Mouse (Mus musculus) heart, embryonic 14.5 days (tissue): Measurements from ENCODE around the gene Fbxl7. TPM values are rescaled to one million over a fixed set of nuclear protein-coding genes. Genes with fewer than 3 reads are reported as not detected.
"Not testable (repeated sequence)": the region's sequence is repeated elsewhere in the genome, so short reads cannot be mapped to it uniquely, and the experiment has no call there.

Experiments
- ATAC-seq: fragments of 200-750 bp; cut with Nextera tagmentation; 2 replicates; pipeline ENCODE4 v1.8.0; 2017; ENCODE audit warnings: low read depth, moderate TSS enrichment; ENCODE audit not compliant: insufficient number of reproducible peaks, insufficient read depth, low FRiP score
- H3K27ac ChIP-seq, 2 experiments: fragments of 200-500 bp in 1 of 2; fragments of 300-500 bp in 1 of 2; sonication (generic) in 1 of 2; replicated peaks in 1 of 2; 2 replicates each; pipeline ENCODE4 v1.5.1; 2012 to 2014; ENCODE audit warnings: low read depth in 2 of 2, low read length in 2 of 2, control low read depth in 1 of 2, mild to moderate bottlenecking in 1 of 2, mixed read lengths in 1 of 2; ENCODE audit not compliant: control insufficient read depth in 1 of 2, insufficient read depth in 1 of 2
- H3K27me3 ChIP-seq: fragments of 300-500 bp; sonication (generic); 2 replicates; pipeline ENCODE4 v1.6.1; 2014; ENCODE audit warnings: mild to moderate bottlenecking, low read length, control low read depth; ENCODE audit not compliant: control insufficient read depth, insufficient read depth
- H3K36me3 ChIP-seq: fragments of 300-500 bp; sonication (generic); 2 replicates; pipeline ENCODE4 v1.6.1; 2014; ENCODE audit warnings: mild to moderate bottlenecking, control low read depth, low read length, mixed read lengths; ENCODE audit not compliant: control insufficient read depth, insufficient read depth
- H3K4me1 ChIP-seq, 2 experiments: fragments of 200-500 bp in 1 of 2; fragments of 300-500 bp in 1 of 2; sonication (generic) in 1 of 2; 2 replicates each; pipeline ENCODE4 v1.6.1; 2012 to 2014; ENCODE audit warnings: low read length in 2 of 2, control low read depth in 1 of 2, mixed read lengths in 1 of 2; ENCODE audit not compliant: control insufficient read depth in 2 of 2, insufficient read depth in 2 of 2
- H3K4me2 ChIP-seq: fragments of 300-500 bp; sonication (generic); 2 replicates; pipeline ENCODE4 v1.6.1; 2014; ENCODE audit warnings: mild to moderate bottlenecking, low read length
- H3K4me3 ChIP-seq, 2 experiments: fragments of 200-500 bp in 1 of 2; fragments of 300-500 bp in 1 of 2; sonication (generic) in 1 of 2; 2 replicates each; pipeline ENCODE4 v1.5.1; 2012 to 2014; ENCODE audit warnings: low read length in 2 of 2, mild to moderate bottlenecking in 2 of 2, control low read depth in 1 of 2, low read depth in 1 of 2, moderate library complexity in 1 of 2; ENCODE audit not compliant: control insufficient read depth in 1 of 2, insufficient read depth in 1 of 2
- H3K9ac ChIP-seq: fragments of 300-500 bp; sonication (generic); 2 replicates; pipeline ENCODE4 v1.6.1; 2014; ENCODE audit warnings: mild to moderate bottlenecking, low read length
- H3K9me3 ChIP-seq: fragments of 300-500 bp; sonication (generic); 2 replicates; pipeline ENCODE4 v1.6.1; 2016; ENCODE audit warnings: low read length, control low read depth; ENCODE audit not compliant: control insufficient read depth
- WGBS: fragments of 180-500 bp; shearing (Covaris S2); extraction: QIAGEN DNeasy Blood & Tissue Kit; methylation state at CpG from one replicate; pipeline ENCODE4 v1.1.7; 2014; 5-methylcytosine and 5-hydroxymethylcytosine counted together
- polyA plus RNA-seq: library from polyadenylated mRNA; unstranded; fragments of >200 nt; fragmentation: Nextera tagmentation; extraction: Ambion mirVana; gene quantifications from 2 replicates; pipeline ENCODE4 v1.2.1, GENCODE M21; 2014

The Fbxl7 gene
- polyA plus RNA-seq, 1 experiment from 2014 or later = 12.6 TPM

GRCm38 (mm10) chr15:26779129-26779528 lies 116.3 kb downstream of the Fbxl7 start:
- H3K9me3 ChIP-seq = no peaks in the 10 kb centered on the region
- 32% methylated on average over 4 of the region's 4 CpGs for WGBS
- no peaks in the 10 kb centered on the region for H3K36me3 ChIP-seq
- H3K4me3 ChIP-seq = no peak overlapping the region
- ATAC-seq = no peak
- no peak overlapping the region for H3K4me2 ChIP-seq
- H3K27me3 ChIP-seq = no peaks in the 10 kb centered on the region
- H3K9ac ChIP-seq = no peak overlapping the region
- H3K27ac ChIP-seq = no peak overlapping the region; a peak in 1 of 4 replicates
- 0 out of 4 replicates have a peak, but pooled peaks cover 0 to 6% of the 10 kb centered on the region in 2 experiments for H3K4me1 ChIP-seq

GRCm38 (mm10) chr15:26775720-26776119 lies 119.7 kb downstream of the Fbxl7 start:
- Histone ChIP-seq H3K4me3 (no peak overlapping the region), H3K27ac (no peak overlapping the region), H3K27me3 (no peaks in the 10 kb centered on the region), H3K9me3 (no peaks in the 10 kb centered on the region), H3K9ac (no peak overlapping the region), H3K4me1 (0 out of 4 replicates have a peak, but pooled peaks cover 0 to 6% of the 10 kb centered on the region in 2 experiments), H3K36me3 (no peaks in the 10 kb centered on the region), H3K4me2 (no peak overlapping the region)
- no peak for ATAC-seq

GRCm38 (mm10) chr15:26774895-26775294 lies 120.5 kb downstream of the Fbxl7 start:
- H3K27me3 ChIP-seq = no peaks in the 10 kb centered on the region
- 0 out of 4 replicates have a peak, but pooled peaks cover 0 to 6% of the 10 kb centered on the region in 2 experiments for H3K4me1 ChIP-seq
- H3K36me3 ChIP-seq = no peaks in the 10 kb centered on the region
- no peak overlapping the region for H3K4me3 ChIP-seq
- H3K27ac ChIP-seq = no peak overlapping the region
- no peak overlapping the region for H3K4me2 ChIP-seq
- H3K9ac ChIP-seq = no peak overlapping the region
- H3K9me3 ChIP-seq = no peaks in the 10 kb centered on the region
- no peak for ATAC-seq
- WGBS = 90% methylated on average over 2 of the region's 2 CpGs

- 78% methylated on average over 4 of the region's 4 CpGs for WGBS
- no peaks in the 10 kb centered on the region for H3K27me3 ChIP-seq
- no peak overlapping the region for H3K4me2 ChIP-seq
- no peak for ATAC-seq
- no peaks in the 10 kb centered on the region for H3K9me3 ChIP-seq
- H3K36me3 ChIP-seq = no peaks in the 10 kb centered on the region
- no peak overlapping the region for H3K27ac ChIP-seq
- H3K4me1 ChIP-seq = no peaks in the 10 kb centered on the region; a peak in 1 of 4 replicates
- H3K4me3 ChIP-seq = no peak overlapping the region
- H3K9ac ChIP-seq = no peak overlapping the region
Measured at GRCm38 (mm10) chr15:26761651-26762050, 133.7 kb downstream of the Fbxl7 start.

GRCm38 (mm10) chr15:26748484-26748883 lies 146.9 kb downstream of the Fbxl7 start:
- no peak overlapping the region for H3K9ac ChIP-seq
- H3K27ac ChIP-seq = no peak overlapping the region
- H3K4me2 ChIP-seq = no peak overlapping the region
- H3K36me3 ChIP-seq = no peaks in the 10 kb centered on the region
- ATAC-seq = no peak
- H3K9me3 ChIP-seq = no peaks in the 10 kb centered on the region
- 96% methylated on average over 3 of the region's 3 CpGs for WGBS
- no peaks in the 10 kb centered on the region for H3K27me3 ChIP-seq
- no peaks in the 10 kb centered on the region for H3K4me1 ChIP-seq
- H3K4me3 ChIP-seq = no peak overlapping the region

- Histone ChIP-seq H3K9ac (no peak overlapping the region), H3K36me3 (no peaks in the 10 kb centered on the region), H3K4me1 (peaks cover 0 to 8% of the 10 kb centered on the region in 2 experiments; a peak in 3 of 4 replicates), H3K9me3 (no peaks in the 10 kb centered on the region), H3K4me2 (no peak overlapping the region), H3K27me3 (no peaks in the 10 kb centered on the region), H3K27ac (no peak overlapping the region), H3K4me3 (no peak overlapping the region)
- no peak for ATAC-seq
- WGBS = 84% methylated on average over 2 of the region's 2 CpGs
Measured at GRCm38 (mm10) chr15:26732366-26732765, 163.0 kb downstream of the Fbxl7 start.

- WGBS = 56% methylated on average over 2 of the region's 2 CpGs
- Histone ChIP-seq H3K9ac (no peak overlapping the region), H3K36me3 (no peaks in the 10 kb centered on the region), H3K27me3 (no peaks in the 10 kb centered on the region), H3K4me1 (peaks cover 0 to 8% of the 10 kb centered on the region in 2 experiments; a peak in 3 of 4 replicates), H3K4me2 (no peak overlapping the region), H3K4me3 (no peak overlapping the region), H3K27ac (no peak overlapping the region), H3K9me3 (no peaks in the 10 kb centered on the region)
- no peak for ATAC-seq
Measured at GRCm38 (mm10) chr15:26730760-26731159, 164.6 kb downstream of the Fbxl7 start.

- not testable (repeated sequence) for H3K4me1 ChIP-seq, ATAC-seq, H3K4me2 ChIP-seq, H3K36me3 ChIP-seq, H3K4me3 ChIP-seq, H3K27me3 ChIP-seq, H3K9me3 ChIP-seq, H3K27ac ChIP-seq, H3K9ac ChIP-seq
- 92% methylated on average over 3 of the region's 7 CpGs for WGBS
Measured at GRCm38 (mm10) chr15:26729341-26729740, 166.0 kb downstream of the Fbxl7 start.
